Mouse (Mus musculus): ENCODE data around the gene Cryzl1. TPM values are rescaled to one million over a fixed set of nuclear protein-coding genes. Genes with fewer than 3 reads are reported as not detected.

Gene Cryzl1
- polyA plus RNA-seq, 1 experiment from 2014 or later = 74.5 TPM

GRCm38 (mm10) chr16:91644901-91645300 is 83.9 kb downstream of the Cryzl1 start:
- WGBS = 81% methylated on average over 2 of the region's 2 CpGs
- H3K36me3 ChIP-seq (ENCODE audit: insufficient read depth) = peaks cover 28% of the 10 kb centered on the region
- no peak overlapping the region for H3K27ac ChIP-seq (ENCODE audit: low read depth)
- no peaks in the 10 kb centered on the region for H3K9me3 ChIP-seq (ENCODE audit: low read depth, low read length)
- H3K27me3 ChIP-seq (ENCODE audit: insufficient read depth, low read length) = no peaks in the 10 kb centered on the region
- no peak overlapping the region for H3K4me2 ChIP-seq
- DNase-seq (no peak), ATAC-seq (ENCODE audit: insufficient read depth) (no peak)
- H3K9ac ChIP-seq = no peak overlapping the region
- no peak for TF ChIP-seq CTCF (IDR thresholded peaks at IDR 0.05; ENCODE audit: low read depth)
- H3K4me1 ChIP-seq (ENCODE audit: insufficient read depth) = no peaks in the 10 kb centered on the region
- H3K4me3 ChIP-seq (ENCODE audit: low read depth, low read length) = no peak overlapping the region

- Histone ChIP-seq H3K4me3 (ENCODE audit: low read depth, low read length) (no peak overlapping the region), H3K4me1 (ENCODE audit: insufficient read depth) (no peaks in the 10 kb centered on the region), H3K36me3 (ENCODE audit: insufficient read depth) (peaks cover 75% of the 10 kb centered on the region), H3K9ac (no peak overlapping the region), H3K27ac (ENCODE audit: low read depth) (no peak overlapping the region), H3K27me3 (ENCODE audit: insufficient read depth, low read length) (no peaks in the 10 kb centered on the region), H3K9me3 (ENCODE audit: low read depth, low read length) (no peaks in the 10 kb centered on the region), H3K4me2 (no peak overlapping the region)
- ATAC-seq (ENCODE audit: insufficient read depth) (no peak), DNase-seq (no peak)
- TF ChIP-seq CTCF (IDR thresholded peaks at IDR 0.05; ENCODE audit: low read depth) = no peak
- WGBS = 91% methylated on average over 8 of the region's 8 CpGs
Observed at GRCm38 (mm10) chr16:91640171-91640570, 88.6 kb downstream of the Cryzl1 start.

GRCm38 (mm10) chr16:91639636-91640035 is 89.1 kb downstream of the Cryzl1 start:
- no peaks in the 10 kb centered on the region for H3K4me1 ChIP-seq (ENCODE audit: insufficient read depth)
- H3K4me2 ChIP-seq = no peak overlapping the region
- H3K4me3 ChIP-seq (ENCODE audit: low read depth, low read length) = no peak overlapping the region
- DNase-seq = no peak
- no peak for TF ChIP-seq CTCF (IDR thresholded peaks at IDR 0.05; ENCODE audit: low read depth)
- H3K27ac ChIP-seq (ENCODE audit: low read depth) = no peak overlapping the region
- peaks cover 79% of the 10 kb centered on the region for H3K36me3 ChIP-seq (ENCODE audit: insufficient read depth)
- H3K9ac ChIP-seq = no peak overlapping the region
- H3K27me3 ChIP-seq (ENCODE audit: insufficient read depth, low read length) = no peaks in the 10 kb centered on the region
- 96% methylated on average over 2 of the region's 2 CpGs for WGBS
- ATAC-seq (ENCODE audit: insufficient read depth) = no peak
- H3K9me3 ChIP-seq (ENCODE audit: low read depth, low read length) = no peaks in the 10 kb centered on the region

Other genes with a start within 250 kb of the Cryzl1 start
- 73.3 and 73.6 TPM in 2 replicates for gene Ifnar1, start 243.7 kb downstream of the Cryzl1 start, polyA plus RNA-seq (2014; fragmentation: Nextera tagmentation; extraction: Ambion mirVana)
- 47.7 and 52.1 TPM in 2 replicates for gene Ifngr2, start 181.9 kb downstream of the Cryzl1 start, polyA plus RNA-seq (2014; fragmentation: Nextera tagmentation; extraction: Ambion mirVana)
- 33.1 and 37.2 TPM in 2 replicates for gene Tmem50b, start 131.2 kb downstream of the Cryzl1 start, polyA plus RNA-seq (2014; fragmentation: Nextera tagmentation; extraction: Ambion mirVana)
- gene Dnajc28, start 109.9 kb downstream of the Cryzl1 start, polyA plus RNA-seq (2014; fragmentation: Nextera tagmentation; extraction: Ambion mirVana) = 2.5 and 2.7 TPM in 2 replicates
- gene Gart, start 82.0 kb downstream of the Cryzl1 start, polyA plus RNA-seq (2014; fragmentation: Nextera tagmentation; extraction: Ambion mirVana) = 113 and 129 TPM in 2 replicates
- 149 and 155 TPM in 2 replicates for gene Son, start 81.5 kb downstream of the Cryzl1 start, polyA plus RNA-seq (2014; fragmentation: Nextera tagmentation; extraction: Ambion mirVana)
- gene Donson, start 40.2 kb downstream of the Cryzl1 start, polyA plus RNA-seq (2014; fragmentation: Nextera tagmentation; extraction: Ambion mirVana) = 34.4 and 35.9 TPM in 2 replicates
- gene Itsn1, start 306 bp upstream of the Cryzl1 start, polyA plus RNA-seq (2014; fragmentation: Nextera tagmentation; extraction: Ambion mirVana) = 25.4 and 28.5 TPM in 2 replicates

All from lung, embryonic 14.5 days (tissue).